Mouse (Mus musculus): Measurements from ENCODE around the gene Mllt6. TPM values are rescaled to one million over a fixed set of nuclear protein-coding genes. Genes with fewer than 3 reads are reported as not detected.

The Mllt6 gene
- 6.5 TPM for polyA plus RNA-seq (2017; shearing (Covaris generic))

DNA sequence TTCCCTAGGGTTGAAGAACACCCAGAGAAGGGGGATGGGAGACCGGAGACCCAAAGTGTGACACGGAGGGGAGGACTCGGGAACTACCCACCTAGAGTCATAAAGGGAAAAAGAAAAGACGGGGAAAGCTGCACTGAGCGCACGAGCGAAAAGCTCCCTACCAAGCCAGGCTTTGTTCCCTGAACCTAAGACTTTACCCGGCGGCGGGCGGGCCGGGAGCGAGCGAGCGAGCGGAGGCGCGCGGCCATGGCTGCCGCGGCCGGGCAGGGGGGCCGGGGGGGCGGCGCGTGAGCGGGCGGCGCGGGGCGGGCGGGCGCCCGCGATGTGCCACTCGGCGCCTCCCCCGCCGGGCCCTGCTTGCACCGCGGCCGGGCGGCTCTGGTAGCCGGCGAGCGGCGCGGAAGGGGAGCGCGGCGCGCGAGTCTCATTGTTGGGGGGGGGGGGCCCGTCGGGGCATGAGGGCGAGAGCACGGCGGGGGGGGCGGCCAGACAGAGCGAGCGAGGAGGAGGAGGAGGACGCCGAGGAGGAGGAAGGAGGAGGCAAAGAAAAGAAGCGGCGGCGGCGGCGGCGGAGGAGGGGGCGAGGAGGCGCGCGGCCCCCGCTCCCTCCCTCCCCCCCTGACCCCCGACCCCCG lies at the start of gene Mllt6:
Gene Mllt6, plus strand, starts transcription at position 522 of the 635 bp plus-strand sequence.

DNA sequence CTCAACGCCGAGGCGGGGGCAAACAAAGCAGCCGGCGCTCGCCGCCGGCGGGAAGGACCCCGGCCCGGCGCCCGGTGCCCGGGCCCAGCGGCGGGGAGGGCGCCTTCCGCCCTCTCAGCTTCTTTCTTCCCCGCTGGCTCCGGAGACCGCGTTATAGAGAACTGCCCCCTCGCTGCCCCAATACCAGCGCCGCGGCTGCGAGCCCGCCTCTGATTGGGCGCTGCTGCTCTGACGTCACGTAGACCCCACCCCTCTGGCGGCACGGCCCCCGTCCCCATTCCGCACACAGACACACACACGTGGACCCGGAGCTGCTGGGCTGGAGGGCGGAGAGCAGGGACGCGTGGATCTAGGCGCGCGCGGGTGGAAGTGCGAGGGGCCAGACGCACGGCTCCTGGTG lies 33.6 kb upstream of the Mllt6 start, which contains the start of gene Epop:
Gene Epop, minus strand, starts transcription at position 127 of the 400 bp plus-strand sequence.

DNA sequence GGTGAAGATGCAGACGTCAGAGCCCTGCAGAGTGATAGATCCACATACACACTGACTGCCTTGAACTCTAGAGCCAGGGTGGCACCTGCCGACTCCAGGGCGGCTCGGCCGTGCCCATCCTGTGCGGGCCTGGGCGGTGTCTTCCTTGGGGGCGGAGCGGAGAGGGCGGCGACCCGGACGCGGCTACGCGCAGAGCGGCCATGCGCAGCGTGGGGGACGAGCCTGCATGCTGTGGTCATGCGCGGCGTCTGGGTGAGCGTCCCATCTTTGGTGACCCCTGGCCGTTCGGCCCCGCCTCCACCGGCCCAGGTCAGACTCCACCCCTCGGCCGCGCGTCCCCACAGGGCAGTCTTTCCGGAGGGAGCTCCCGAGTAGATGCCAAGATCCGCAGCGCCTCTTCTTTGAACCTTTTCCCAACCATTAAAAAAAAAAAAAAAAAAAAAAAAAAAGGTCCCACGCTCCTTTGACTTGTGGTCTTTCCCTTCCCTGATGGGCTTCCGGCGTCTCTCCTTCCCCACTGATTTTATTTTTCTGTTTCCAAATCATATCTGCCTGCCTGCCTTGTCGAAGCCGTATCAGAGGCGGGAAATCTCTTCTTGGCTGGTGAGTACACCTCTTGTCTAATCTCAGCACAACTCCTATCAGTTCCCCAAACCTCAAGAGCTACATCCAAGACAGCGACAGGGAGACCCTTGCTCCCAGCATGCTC lies 22.6 kb downstream of the Mllt6 start, which contains the start of gene Cisd3:
Gene Cisd3, plus strand, starts transcription at position 214 of the 709 bp plus-strand sequence.

DNA sequence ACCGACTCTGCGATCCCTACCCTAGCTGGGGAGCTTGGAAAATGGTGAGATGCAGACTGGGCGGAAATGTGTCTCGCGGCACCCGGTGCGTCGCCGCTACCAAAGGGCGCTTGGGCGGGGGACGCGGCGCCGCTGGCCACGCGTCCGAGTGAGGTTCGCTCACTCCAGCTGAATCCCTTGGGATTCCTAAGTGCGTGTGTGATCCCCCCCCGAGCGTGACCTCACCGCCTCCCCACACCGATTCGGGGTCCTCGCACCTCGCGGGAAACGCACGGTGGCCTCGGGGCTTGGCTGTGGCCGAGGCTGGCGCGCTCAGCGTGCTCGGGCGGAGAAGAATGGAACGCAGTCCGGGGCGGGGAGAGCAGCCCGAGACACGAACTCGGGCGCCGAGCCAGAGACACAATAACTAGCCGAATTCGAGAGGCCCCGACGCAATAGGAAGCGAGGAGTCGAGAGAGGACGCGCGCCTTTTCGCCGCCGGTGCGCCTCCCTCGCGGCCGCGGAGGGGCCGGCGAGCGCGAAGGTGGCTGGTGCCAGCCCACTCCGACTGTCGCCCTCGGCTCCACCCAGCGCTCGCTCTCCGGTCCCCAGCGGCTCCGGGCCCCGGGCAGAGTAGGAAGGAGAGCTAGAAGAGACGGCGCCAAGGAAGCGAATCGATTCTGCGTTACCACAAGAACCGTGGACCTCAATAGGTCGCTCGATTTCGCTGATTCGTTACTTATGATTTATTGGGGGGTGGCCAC lies 37.0 kb downstream of the Mllt6 start, which contains the start of gene Pcgf2:
Gene Pcgf2, minus strand, starts transcription at position 495 of the 743 bp plus-strand sequence.

DNA sequence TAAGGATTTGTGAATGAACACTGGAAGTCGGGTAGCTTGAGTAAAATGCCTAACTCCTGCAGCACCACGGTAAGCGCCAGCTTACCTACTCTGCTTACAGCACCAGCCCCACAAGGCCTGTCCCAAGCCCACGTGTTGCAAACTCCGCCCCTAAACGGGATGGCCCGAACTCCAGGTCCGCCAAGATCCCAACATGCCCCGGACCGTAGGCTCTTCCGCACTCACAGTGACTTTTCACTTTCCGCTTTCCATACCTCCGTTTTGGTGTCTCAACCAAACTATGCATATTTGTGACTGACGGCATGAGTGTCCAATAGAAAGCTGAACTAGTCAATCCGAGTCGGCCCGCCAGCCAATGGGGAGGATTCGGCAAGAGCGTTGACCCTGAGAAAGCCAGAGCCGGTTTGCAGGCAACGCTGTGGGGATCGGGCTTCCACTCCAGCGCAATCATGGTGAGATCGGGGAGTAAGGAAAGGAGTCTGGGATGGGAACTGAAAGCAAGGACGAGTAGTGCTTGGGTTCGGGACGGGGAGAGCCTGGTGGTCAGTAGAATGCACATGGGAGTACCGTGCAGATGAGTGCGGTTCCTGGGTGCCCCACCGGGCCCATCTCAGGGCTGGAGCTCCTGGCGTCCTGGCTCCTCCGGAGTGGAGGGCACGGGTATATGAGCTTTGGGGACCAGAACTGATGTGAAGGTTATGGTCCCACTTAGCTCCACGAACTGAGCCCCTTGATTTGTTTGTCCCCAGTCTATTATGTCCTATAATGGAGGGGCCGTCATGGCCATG lies 40.0 kb downstream of the Mllt6 start, which contains the start of gene Psmb3:
Gene Psmb3, plus strand, starts transcription at position 361 of the 788 bp plus-strand sequence.

Other genes starting within 250 kb of the Mllt6 start
- not detected for gene Arhgap23, start 247.9 kb upstream of the Mllt6 start, polyA plus RNA-seq (2017; shearing (Covaris generic))
- not detected for gene 4933428G20Rik, start 163.1 kb upstream of the Mllt6 start, polyA plus RNA-seq (2017; shearing (Covaris generic))
- not detected for gene Srcin1, start 87.2 kb upstream of the Mllt6 start, polyA plus RNA-seq (2017; shearing (Covaris generic))
- 18.3 TPM for gene Epop, start 33.7 kb upstream of the Mllt6 start, polyA plus RNA-seq (2017; shearing (Covaris generic))
- 31.9 TPM for gene Cisd3, start 22.4 kb downstream of the Mllt6 start, polyA plus RNA-seq (2017; shearing (Covaris generic))
- 0.65 TPM for gene Pcgf2, start 37.1 kb downstream of the Mllt6 start, polyA plus RNA-seq (2017; shearing (Covaris generic))
- gene Psmb3, start 40.0 kb downstream of the Mllt6 start, polyA plus RNA-seq (2017; shearing (Covaris generic)), result 249 TPM
- 2.9 TPM for gene Pip4k2b, start 81.3 kb downstream of the Mllt6 start, polyA plus RNA-seq (2017; shearing (Covaris generic))
- gene Cwc25, start 103.1 kb downstream of the Mllt6 start, polyA plus RNA-seq (2017; shearing (Covaris generic)), result 38.7 TPM
- gene 1700001P01Rik, start 112.5 kb downstream of the Mllt6 start, polyA plus RNA-seq (2017; shearing (Covaris generic)), result not detected
- 591 TPM for gene Rpl23, start 119.0 kb downstream of the Mllt6 start, polyA plus RNA-seq (2017; shearing (Covaris generic))
- 126 TPM for gene Lasp1, start 135.6 kb downstream of the Mllt6 start, polyA plus RNA-seq (2017; shearing (Covaris generic))
- not detected for gene B230217C12Rik, start 177.4 kb downstream of the Mllt6 start, polyA plus RNA-seq (2017; shearing (Covaris generic))
- 0.73 TPM for gene Fbxo47, start 220.7 kb downstream of the Mllt6 start, polyA plus RNA-seq (2017; shearing (Covaris generic))